Mouse (Mus musculus) CH12.LX (cell line): ENCODE measurements around the gene Kctd5. TPM values are rescaled to one million over a fixed set of nuclear protein-coding genes. Genes with fewer than 3 reads are reported as not detected.

Experiments
- DNase-seq: peaks from one replicate; pipeline ENCODE4 v3.0.0-alpha.2; 2013; ENCODE audit errors: extremely low read depth
- H3K27ac ChIP-seq: 2 replicates; pipeline ENCODE4 v1.5.1; 2012; ENCODE audit warnings: low read depth, mild to moderate bottlenecking, control low read depth, moderate library complexity; ENCODE audit not compliant: insufficient read depth
- H3K27me3 ChIP-seq: replicated peaks from 2 replicates; pipeline ENCODE3; 2012; ENCODE audit warnings: inconsistent platforms
- H3K36me3 ChIP-seq, 2 experiments: replicated peaks in 1 of 2; 2 replicates each; pipeline versions ENCODE3 to v1.6.1; 2012; ENCODE audit warnings: inconsistent platforms in 1 of 2, low read length in 1 of 2, mild to moderate bottlenecking in 1 of 2, mixed read lengths in 1 of 2, moderate library complexity in 1 of 2; ENCODE audit not compliant: control insufficient read depth in 1 of 2, insufficient read depth in 1 of 2
- H3K4me1 ChIP-seq, 2 experiments: 2 replicates each; pipeline ENCODE4 v1.6.1; 2012; ENCODE audit warnings: inconsistent platforms in 1 of 2, moderate library complexity in 1 of 2; ENCODE audit not compliant: insufficient read depth in 2 of 2, control insufficient read depth in 1 of 2
- H3K4me2 ChIP-seq: 2 replicates; pipeline ENCODE4 v1.6.1; 2012; ENCODE audit warnings: low read depth, mild to moderate bottlenecking, control low read depth; ENCODE audit not compliant: poor library complexity, insufficient read depth, severe bottlenecking
- H3K4me3 ChIP-seq, 3 experiments: fragments of 150-350 bp in 1 of 3; sonication (generic) in 1 of 3; replicated peaks in 1 of 3; 2 replicates each; pipeline versions ENCODE3 to v1.5.1; 2011 to 2012; ENCODE audit warnings: low read depth in 2 of 3, low read length in 2 of 3, mild to moderate bottlenecking in 2 of 3, moderate library complexity in 2 of 3, control low read depth in 1 of 3, improper control_type of control experiment in 1 of 3, inconsistent platforms in 1 of 3, mixed read lengths in 1 of 3; ENCODE audit not compliant: poor library complexity in 1 of 3
- H3K79me2 ChIP-seq: replicated peaks from 2 replicates; pipeline ENCODE4 v1.6.1; 2012; ENCODE audit warnings: mild to moderate bottlenecking, moderate library complexity; ENCODE audit not compliant: control insufficient read depth, poor library complexity, insufficient read depth, severe bottlenecking; ENCODE audit errors: extremely low read depth
- H3K9ac ChIP-seq: 2 replicates; pipeline ENCODE4 v1.6.1; 2012; ENCODE audit warnings: low read depth, mild to moderate bottlenecking, control low read depth, moderate library complexity; ENCODE audit not compliant: insufficient read depth
- H3K9me3 ChIP-seq: replicated peaks from 2 replicates; pipeline ENCODE3; 2012; ENCODE audit warnings: low read length, inconsistent platforms, mixed read lengths
- CTCF ChIP-seq, 2 experiments: IDR thresholded peaks in 1 of 2; conservative IDR thresholded peaks in 1 of 2; 2 replicates each; pipeline ENCODE4 v1.5.1; 2011 to 2012; ENCODE audit warnings: low read depth in 2 of 2, low read length in 2 of 2, improper control_type of control experiment in 1 of 2, inconsistent platforms in 1 of 2, mild to moderate bottlenecking in 1 of 2, moderate library complexity in 1 of 2
- ELF1 ChIP-seq: IDR thresholded peaks from 2 replicates; pipeline ENCODE4 v1.6.1; 2014; ENCODE audit warnings: low read depth, mild to moderate bottlenecking, inconsistent platforms, low read length, improper control_type of control experiment
- GABPA ChIP-seq: IDR thresholded peaks from 2 replicates; pipeline ENCODE4 v1.6.1; 2012; ENCODE audit warnings: low read depth, low read length, improper control_type of control experiment, inconsistent platforms; ENCODE audit not compliant: insufficient replicate concordance
- MAFK ChIP-seq: IDR thresholded peaks from 2 replicates; pipeline ENCODE4 v1.6.1; 2011; ENCODE audit warnings: low read length, improper control_type of control experiment; ENCODE audit not compliant: insufficient replicate concordance
- MAZ ChIP-seq: IDR thresholded peaks from 2 replicates; pipeline ENCODE4 v1.6.1; 2012; ENCODE audit warnings: low read depth, mild to moderate bottlenecking, inconsistent platforms, low read length, improper control_type of control experiment, moderate library complexity
- TCF12 ChIP-seq: IDR thresholded peaks from 2 replicates; pipeline ENCODE4 v1.6.1; 2014; ENCODE audit warnings: low read depth, mild to moderate bottlenecking, inconsistent platforms, low read length, improper control_type of control experiment
- UBTF ChIP-seq: IDR thresholded peaks from 2 replicates; pipeline ENCODE4 v1.6.1; 2012; ENCODE audit warnings: low read depth, mild to moderate bottlenecking, inconsistent platforms, low read length, improper control_type of control experiment, moderate library complexity
- USF2 ChIP-seq: conservative IDR thresholded peaks from 2 replicates; pipeline ENCODE4 v1.6.1; 2011; ENCODE audit warnings: low read depth, low read length, improper control_type of control experiment
- ZC3H11A ChIP-seq: IDR thresholded peaks from 2 replicates; pipeline ENCODE4 v1.6.1; 2012; ENCODE audit warnings: low read depth, mild to moderate bottlenecking, inconsistent platforms, low read length, improper control_type of control experiment
- ZKSCAN1 ChIP-seq: IDR thresholded peaks from 2 replicates; pipeline ENCODE4 v1.6.1; 2012; ENCODE audit warnings: low read depth, inconsistent platforms, low read length, improper control_type of control experiment, borderline replicate concordance
- ZNF384 ChIP-seq: IDR thresholded peaks from 2 replicates; pipeline ENCODE4 v1.6.1; 2012; ENCODE audit warnings: low read depth, low read length, improper control_type of control experiment, inconsistent platforms
- dilution Hi-C: fragments of 300-500 bp; cut with MboI; formaldehyde crosslinking; loops from 2 replicates; pipeline ENCODE4 v1.14.3; 2020; ENCODE audit warnings: low sequenced_read_pairs; ENCODE audit not compliant: extremely low pct_unique_long_range_greater_than_20kb, extremely low pct_ligation_motif_present
- in situ Hi-C: fragments of 300-500 bp; cut with MboI; formaldehyde crosslinking; loops from 3 replicates; pipeline ENCODE4 v1.14.3; 2019; ENCODE audit warnings: low sequenced_read_pairs, low pct_ligation_motif_present, low pct_unique_long_range_greater_than_20kb, mixed read lengths
- polyA plus RNA-seq: library from polyadenylated mRNA; unstranded; fragments of >175 nt; gene quantifications from 2 replicates; pipeline ENCODE4 v1.2.1, GENCODE M21; 2012; ENCODE audit warnings: low read depth; ENCODE audit not compliant: insufficient read length
- total RNA-seq, 2 experiments: library from RNA; depleted of rRNA; stranded (reverse); fragments of 300-350 nt in 1 of 2; fragments of >200 nt in 1 of 2; gene quantifications; 2 replicates each; pipeline ENCODE4 v1.2.3; 2012 to 2014

The Kctd5 gene
- total and polyA plus RNA-seq, 3 experiments = 30.1 to 51.1 (median 44.3) TPM

- Histone ChIP-seq H3K27me3 (peaks cover 75% of the 10 kb centered on the region), H3K79me2 (no peaks in the 10 kb centered on the region), H3K36me3 (no peaks in the 10 kb centered on the region), H3K27ac (no peak overlapping the region), H3K4me2 (no peak overlapping the region)
- DNase-seq = no peak
- TF ChIP-seq UBTF (no peak), GABPA (no peak), ZNF384 (no peak), USF2 (no peak), TCF12 (no peak)
- TF ChIP-seq, all 38 proteins: peak for 0
- H3K9me3 ChIP-seq = peaks cover 5% of the 10 kb centered on the region
- H3K4me3 ChIP-seq = no peak overlapping the region
- dilution Hi-C loops = no loop called here
- in situ Hi-C loops = no loop called here
- H3K9ac ChIP-seq = no peak overlapping the region
- H3K4me1 ChIP-seq = peaks cover 0 to 8% of the 10 kb centered on the region in 2 experiments; a peak in 2 of 4 replicates
Measured at GRCm38 (mm10) chr17:24004071-24004665, 69.1 kb downstream of the Kctd5 start.

- in situ Hi-C loops = no loop called here
- DNase-seq = no peak
- H3K9ac ChIP-seq = no peak overlapping the region
- H3K4me1 ChIP-seq = peaks cover 2 to 8% of the 10 kb centered on the region in 2 experiments; a peak in 3 of 4 replicates
- dilution Hi-C loops = no loop called here
- no peaks in the 10 kb centered on the region for H3K79me2 ChIP-seq
- no peak overlapping the region for H3K4me2 ChIP-seq
- no peak overlapping the region for H3K27ac ChIP-seq
- H3K9me3 ChIP-seq = peaks cover 4% of the 10 kb centered on the region
- no peak overlapping the region for H3K4me3 ChIP-seq
- H3K36me3 ChIP-seq = no peaks in the 10 kb centered on the region
- peaks cover 76% of the 10 kb centered on the region for H3K27me3 ChIP-seq
- TF ChIP-seq ELF1 = no peak
- no peak for TF ChIP-seq MAFK
- no peak for TF ChIP-seq MAZ
- no peak for TF ChIP-seq ZC3H11A
Measured at GRCm38 (mm10) chr17:24000404-24000803, 72.9 kb downstream of the Kctd5 start.

DNA sequence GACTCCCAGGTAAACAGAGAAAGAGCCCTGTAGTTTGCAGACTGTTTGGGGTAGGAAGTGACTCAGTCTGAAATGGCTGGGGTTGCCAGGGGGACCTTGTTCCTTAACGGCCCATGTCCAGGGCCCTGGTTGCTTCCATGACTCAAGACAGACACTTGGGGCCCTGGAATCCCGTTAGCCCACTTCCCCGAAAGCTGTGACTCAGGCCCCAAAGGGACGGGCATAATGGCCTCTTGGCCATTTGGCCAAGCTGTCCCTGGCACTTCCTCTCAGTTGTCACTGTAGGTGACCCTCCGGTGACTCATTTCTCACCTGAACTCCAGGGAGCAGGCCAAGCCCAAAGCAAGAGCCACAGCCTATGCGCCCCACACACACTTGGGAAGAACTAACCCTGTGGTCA is 74.9 kb downstream of the Kctd5 start:
- Histone ChIP-seq H3K79me2 (no peaks in the 10 kb centered on the region), H3K27ac (no peak overlapping the region), H3K4me3 (no peak overlapping the region), H3K9ac (no peak overlapping the region), H3K4me1 (peaks cover 2 to 11% of the 10 kb centered on the region in 2 experiments; a peak in 3 of 4 replicates), H3K27me3 (peaks cover 80% of the 10 kb centered on the region), H3K36me3 (no peaks in the 10 kb centered on the region), H3K9me3 (no peaks in the 10 kb centered on the region), H3K4me2 (no peak overlapping the region)
- TF ChIP-seq ZKSCAN1 = no peak
- TF ChIP-seq CTCF (conservative IDR thresholded peaks at IDR 0.05 in 1 of 2, IDR thresholded peaks at IDR 0.05 in 1 of 2; ENCODE audit: low read depth in 2 of 2, low read length in 2 of 2) = no peak
- dilution Hi-C loops (no loop called here), in situ Hi-C loops (no loop called here)
- no peak for DNase-seq
